Mouse (Mus musculus) spleen, postnatal 4 days (tissue): Measurements from ENCODE around the gene Sdf2.

Experiments
- DNase-seq, 2 experiments: peaks; one replicate each; pipeline ENCODE4 v3.0.0; 2022; ENCODE audit warnings: low spot score in 2 of 2

Sdf2 gene

DNA sequence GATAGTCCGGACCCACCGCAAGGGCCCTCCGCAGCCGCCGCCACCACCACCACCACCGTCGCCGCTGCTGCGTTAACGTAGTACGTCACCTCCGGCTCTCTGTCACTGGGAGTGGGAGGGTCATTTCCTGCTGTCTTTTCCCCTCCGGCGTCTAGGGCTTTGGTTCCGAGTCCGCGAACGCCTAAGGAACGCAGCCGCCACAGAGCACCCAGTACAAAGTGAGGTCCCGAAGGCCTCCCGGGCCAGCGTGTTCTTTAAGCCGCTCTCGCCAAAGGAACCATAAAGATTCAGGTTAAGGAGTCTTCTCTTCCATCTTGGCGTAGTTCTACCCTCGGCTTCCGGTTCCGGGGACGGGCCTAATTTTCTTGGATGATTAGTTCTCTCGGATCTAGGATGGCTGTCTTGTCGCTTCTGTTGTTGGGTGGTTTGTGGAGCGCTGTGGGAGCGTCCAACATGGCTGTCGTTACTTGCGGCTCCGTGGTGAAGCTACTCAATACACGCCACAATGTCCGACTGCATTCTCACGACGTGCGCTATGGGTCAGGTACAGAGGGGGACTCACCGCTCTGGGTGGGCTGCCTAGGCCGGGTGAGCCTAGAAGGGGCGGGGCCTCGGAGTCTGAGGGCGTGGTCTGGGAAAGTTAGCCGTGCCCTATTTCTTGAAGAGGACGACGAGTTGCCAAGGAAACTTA lies at the start of gene Sdf2, which contains the start of gene Supt6:
TSS of gene Sdf2 (plus strand) at position 120 of the 691 bp plus-strand sequence.
TSS of gene Supt6 (minus strand) at position 361 of the 691 bp plus-strand sequence.
- peak; percentile 88 to 92 for DNase-seq

GRCm38 (mm10) chr11:78202372-78202771 lies 43.2 kb upstream of the Sdf2 start:
- no peak for DNase-seq

GRCm38 (mm10) chr11:78204287-78204686 lies 41.3 kb upstream of the Sdf2 start:
- no peak for DNase-seq

GRCm38 (mm10) chr11:78205361-78206206 lies 40.0 kb upstream of the Sdf2 start:
- no peak for DNase-seq

DNA sequence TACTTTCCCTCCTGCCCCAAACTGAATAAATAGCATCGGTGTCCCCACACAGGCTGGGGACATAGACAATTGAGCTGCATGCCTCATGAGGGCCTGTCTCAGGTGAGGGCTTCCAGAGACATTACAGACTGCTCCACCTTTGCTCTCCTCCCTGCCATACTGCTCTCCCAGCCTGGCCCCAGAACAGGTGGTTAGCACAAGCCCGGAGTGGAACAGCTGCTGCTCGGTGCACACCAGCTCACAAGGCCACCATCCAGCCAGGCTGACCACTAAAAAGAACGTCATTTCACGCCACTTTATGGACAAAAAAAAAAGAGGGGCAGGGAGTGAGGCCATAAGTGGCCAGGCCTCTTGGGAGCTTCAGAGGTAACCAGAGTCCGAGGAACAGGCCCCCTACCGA lies 38.4 kb upstream of the Sdf2 start:
- no peak for DNase-seq

DNA sequence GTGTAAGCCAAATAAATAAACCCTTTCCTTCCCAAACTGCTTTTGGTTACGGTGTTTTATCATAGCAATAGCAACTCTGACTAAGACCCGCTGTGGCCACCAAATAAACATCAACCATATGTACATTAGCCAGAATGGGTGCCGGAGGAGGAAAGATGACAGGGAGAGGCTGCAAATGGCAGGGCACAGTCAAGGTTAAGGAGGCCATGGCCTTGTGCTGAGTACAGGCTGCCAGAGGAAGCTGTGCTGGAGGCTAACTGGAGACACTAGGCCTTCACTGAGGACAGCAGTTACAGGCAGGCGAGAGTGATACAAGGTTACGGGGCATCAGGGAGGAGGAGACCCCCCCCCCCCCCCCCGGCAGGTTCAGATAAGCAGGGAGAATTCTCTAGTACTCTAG lies 35.7 kb upstream of the Sdf2 start:
- no peak for DNase-seq

- DNase-seq: no peak
Observed at GRCm38 (mm10) chr11:78210615-78211014, 34.9 kb upstream of the Sdf2 start.

DNA sequence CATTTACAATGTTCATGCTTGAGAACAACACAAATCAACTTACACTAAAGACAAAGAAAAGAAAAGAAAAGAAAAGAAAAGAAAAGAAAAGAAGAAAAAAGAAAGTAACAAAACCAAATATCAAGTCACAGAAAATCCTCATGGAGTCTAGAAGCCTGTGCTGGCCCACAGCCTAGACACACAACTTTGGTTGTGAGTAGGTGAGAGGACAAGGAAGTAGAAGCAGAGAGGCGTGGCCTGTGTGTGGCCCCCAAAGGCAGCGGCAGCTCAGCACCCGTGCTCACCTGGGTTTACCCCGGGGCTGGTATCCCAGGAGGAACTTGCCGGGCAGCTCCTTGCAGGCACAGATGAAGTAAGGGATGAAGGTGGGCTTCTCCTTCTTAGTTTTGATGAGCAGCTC lies 34.0 kb upstream of the Sdf2 start:
- no peak for DNase-seq

DNA sequence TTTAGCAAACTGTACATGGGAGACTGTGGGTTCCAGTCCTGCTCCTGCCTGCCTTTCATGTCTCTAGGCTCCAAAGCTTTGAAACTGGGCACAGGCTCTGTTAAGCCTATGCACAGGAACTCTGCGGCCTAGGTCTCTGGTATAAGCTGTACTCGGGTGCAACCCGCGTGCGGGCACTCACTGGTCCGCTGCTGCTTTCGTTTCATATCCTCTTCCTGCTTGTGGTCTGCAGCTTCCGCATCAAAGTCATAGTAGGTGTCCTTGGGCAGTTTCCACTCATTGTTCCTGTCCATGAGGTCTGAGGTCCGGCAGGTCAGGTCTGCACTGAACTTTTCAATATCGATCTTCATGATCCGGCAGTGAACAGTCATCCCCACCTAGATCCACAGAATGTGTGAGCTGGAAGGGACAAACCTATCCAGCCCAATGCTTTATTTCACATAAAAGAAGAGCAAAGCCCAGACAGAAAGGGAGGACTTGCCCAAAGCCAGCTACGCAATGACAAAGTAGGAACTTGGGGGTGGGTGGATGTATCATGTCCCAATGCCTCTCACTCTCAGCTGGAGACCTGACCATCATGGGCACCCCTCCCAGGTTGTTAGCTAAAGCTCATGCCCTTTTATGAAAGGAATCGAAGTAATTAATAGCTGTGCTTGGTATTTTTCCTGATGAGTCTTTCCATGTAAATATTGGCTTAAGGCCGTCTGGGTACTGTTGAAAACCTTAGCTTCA lies 32.3 kb upstream of the Sdf2 start:
- DNase-seq: peak; percentile 56 to 71

DNA sequence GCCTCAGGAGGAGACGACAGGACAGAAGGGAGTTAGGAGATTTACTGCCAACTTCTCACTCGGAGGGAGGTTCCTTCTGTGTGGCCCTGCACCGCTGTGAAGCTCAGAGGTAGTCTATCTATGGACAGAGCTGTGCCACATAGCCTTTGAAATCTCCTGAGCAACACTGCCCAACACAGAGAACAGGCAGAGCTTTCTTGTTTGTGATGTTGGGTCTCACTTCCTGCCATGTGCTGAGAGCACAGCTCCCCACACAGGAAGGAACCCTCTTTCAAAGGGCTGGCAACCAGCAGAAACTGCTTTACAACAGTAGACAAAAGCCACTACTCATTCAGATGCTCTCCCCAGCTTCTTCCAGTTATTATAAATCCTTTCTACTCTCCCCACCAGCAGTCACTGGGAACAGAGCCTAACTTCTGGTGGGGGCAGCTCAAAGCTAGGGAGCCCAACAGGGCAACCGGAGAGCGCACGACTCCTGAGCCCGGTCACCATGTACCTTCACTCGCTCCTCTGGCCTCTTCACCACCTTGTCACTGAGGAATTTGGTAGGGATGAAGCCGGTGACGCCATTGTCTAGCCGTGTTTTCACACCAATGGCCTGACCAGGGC lies 29.7 kb upstream of the Sdf2 start:
- DNase-seq: no peak

DNA sequence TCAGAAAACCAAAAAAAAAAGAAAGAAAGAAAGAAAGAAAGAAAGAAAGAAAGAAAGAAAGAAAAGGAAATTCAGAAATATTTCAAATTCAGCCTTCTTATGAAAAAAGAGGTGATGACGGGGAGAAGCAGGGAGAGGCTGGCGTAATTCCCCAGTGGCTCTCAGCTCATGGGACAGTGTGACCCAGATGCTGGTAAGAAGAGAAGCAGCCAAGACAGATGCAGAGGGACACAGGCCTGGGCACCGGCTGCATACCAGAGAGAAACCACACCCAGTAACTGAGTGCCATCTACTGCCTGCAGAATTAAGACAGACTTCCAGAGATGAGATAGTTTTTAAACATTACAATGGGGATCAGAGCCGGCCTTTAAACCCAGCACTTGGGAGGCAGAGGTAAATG lies 22.0 kb upstream of the Sdf2 start:
- no peak for DNase-seq

- DNase-seq: no peak
Observed at GRCm38 (mm10) chr11:78231518-78231917, 14.0 kb upstream of the Sdf2 start.

DNA sequence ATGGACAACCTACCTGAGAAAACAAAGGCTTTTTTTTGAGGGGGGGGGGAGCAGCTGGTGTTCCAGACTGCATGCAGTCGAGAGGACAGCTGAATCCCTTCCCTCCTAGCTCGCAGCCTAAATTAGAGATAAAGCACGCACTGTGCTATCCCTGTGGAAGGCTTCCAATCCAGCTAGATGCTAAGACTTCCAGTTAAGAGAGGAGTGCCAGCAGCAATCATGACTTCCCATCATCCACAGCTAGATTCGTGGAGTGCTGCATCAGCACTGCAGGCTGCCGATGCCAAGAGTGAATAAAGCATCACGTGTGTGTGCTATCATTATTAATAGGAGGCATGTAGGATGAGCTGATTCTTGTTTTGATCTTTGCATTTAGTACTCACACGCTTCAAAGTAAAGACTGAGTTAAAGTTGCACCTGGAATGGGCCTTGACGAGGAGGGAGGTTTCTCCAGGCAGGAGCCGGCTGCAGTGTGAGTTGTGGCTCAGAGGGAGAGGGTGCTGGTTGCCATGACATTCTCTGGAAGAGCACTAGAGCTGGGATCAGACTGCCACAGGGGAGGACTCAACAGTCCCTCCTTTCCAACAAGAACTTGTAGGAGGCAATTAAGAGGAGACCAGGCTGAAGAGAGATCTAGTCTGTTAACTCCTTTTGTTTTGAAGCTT lies 5.2 kb upstream of the Sdf2 start:
- DNase-seq: no peak

- no peak for DNase-seq
Observed at GRCm38 (mm10) chr11:78245261-78245626, 302 bp upstream of the Sdf2 start.

- no peak for DNase-seq
Observed at GRCm38 (mm10) chr11:78246318-78247011, 919 bp downstream of the Sdf2 start.

DNA sequence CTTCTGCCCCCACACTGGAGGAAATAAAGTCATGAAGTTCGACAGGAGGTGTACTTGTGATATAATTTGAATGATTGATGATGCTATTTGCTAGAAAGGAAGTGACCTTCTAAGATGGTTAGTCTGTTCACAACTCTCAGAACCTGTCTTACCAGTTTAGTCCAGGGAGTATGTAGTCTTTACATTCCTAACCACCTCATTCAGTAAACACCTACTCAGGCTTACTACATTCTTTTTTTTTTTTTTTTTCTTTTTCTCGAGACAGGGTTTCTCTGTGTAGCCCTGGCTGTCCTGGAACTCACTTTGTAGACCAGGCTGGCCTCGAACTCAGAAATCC lies 1.4 kb downstream of the Sdf2 start:
- no peak for DNase-seq

DNA sequence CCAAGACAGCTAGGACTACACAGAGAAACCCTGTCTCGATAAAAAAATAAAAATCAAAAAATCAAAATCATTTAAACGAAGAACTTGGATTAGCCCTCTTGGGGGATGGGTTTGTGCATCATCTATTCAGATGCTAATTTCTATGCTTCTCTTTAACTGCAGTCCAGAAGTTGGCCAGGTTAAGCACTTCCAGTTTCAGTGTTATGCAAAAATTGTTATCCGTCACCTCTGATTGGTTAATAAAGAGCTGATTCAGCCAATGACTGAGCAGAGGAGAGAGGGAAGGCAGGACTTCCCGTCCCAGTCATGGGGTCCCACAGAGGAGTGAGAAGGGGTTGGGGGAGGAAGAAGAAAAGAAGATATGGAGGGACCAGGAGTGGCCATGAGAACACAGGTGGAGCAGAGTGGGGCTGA lies 2.2 kb downstream of the Sdf2 start:
- DNase-seq: no peak

DNA sequence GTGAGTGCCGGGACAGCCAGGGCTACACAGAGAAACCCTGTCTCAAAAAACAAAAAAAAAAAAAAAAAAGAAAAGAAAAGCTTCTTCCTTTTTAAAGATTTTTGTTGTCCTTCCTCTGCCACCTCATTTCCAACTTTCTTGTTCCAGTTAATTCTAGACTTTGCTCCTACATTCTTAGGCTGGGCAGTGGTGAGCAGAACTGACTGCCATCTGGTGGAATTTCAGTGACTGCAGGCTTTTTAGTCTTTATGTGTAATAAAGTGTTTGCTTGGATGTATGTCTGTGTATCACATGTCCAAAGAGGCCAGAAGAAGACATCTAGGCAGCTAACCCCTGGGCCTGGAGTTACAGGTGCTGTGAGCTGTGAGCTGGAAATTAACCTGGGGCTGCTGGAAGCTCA lies 11.1 kb downstream of the Sdf2 start:
- no peak for DNase-seq

GRCm38 (mm10) chr11:78260489-78261258 lies 15.1 kb downstream of the Sdf2 start:
- DNase-seq: no peak
